Mouse (Mus musculus) lung, embryonic 15.5 days (tissue): Measurements from ENCODE around the gene Slc25a33. TPM values are rescaled to one million over a fixed set of nuclear protein-coding genes. Genes with fewer than 3 reads are reported as not detected.
"Not testable (repeated sequence)": the region's sequence is repeated elsewhere in the genome, so short reads cannot be mapped to it uniquely, and the experiment has no call there.

Source experiments
- ATAC-seq: fragments of 200-750 bp; cut with Nextera tagmentation; 2 replicates; pipeline ENCODE4 v1.8.0; 2017; ENCODE audit warnings: moderate number of reproducible peaks, borderline replicate concordance; ENCODE audit not compliant: low FRiP score, low TSS enrichment; ENCODE audit errors: extremely low read depth
- H3K27ac ChIP-seq: fragments of 300-500 bp; sonication (generic); 2 replicates; pipeline ENCODE4 v1.5.1; 2015; ENCODE audit warnings: moderate library complexity, mild to moderate bottlenecking, inconsistent platforms
- H3K27me3 ChIP-seq: fragments of 300-500 bp; sonication (generic); 2 replicates; pipeline ENCODE4 v1.6.1; 2015; ENCODE audit warnings: inconsistent platforms
- H3K36me3 ChIP-seq: fragments of 300-500 bp; sonication (generic); 2 replicates; pipeline ENCODE4 v1.6.1; 2015; ENCODE audit warnings: inconsistent platforms
- H3K4me1 ChIP-seq: fragments of 300-500 bp; sonication (generic); 2 replicates; pipeline ENCODE4 v1.6.1; 2015; ENCODE audit warnings: inconsistent platforms
- H3K4me2 ChIP-seq: fragments of 300-500 bp; sonication (generic); 2 replicates; pipeline ENCODE4 v1.6.1; 2015; ENCODE audit warnings: inconsistent platforms, mild to moderate bottlenecking, moderate library complexity
- H3K4me3 ChIP-seq: fragments of 300-500 bp; sonication (generic); 2 replicates; pipeline ENCODE4 v1.5.1; 2015; ENCODE audit warnings: mild to moderate bottlenecking, inconsistent platforms
- H3K9ac ChIP-seq: fragments of 300-500 bp; sonication (generic); 2 replicates; pipeline ENCODE4 v1.6.1; 2015; ENCODE audit warnings: inconsistent platforms
- H3K9me3 ChIP-seq: fragments of 300-500 bp; sonication (generic); 2 replicates; pipeline ENCODE4 v1.6.1; 2016; ENCODE audit warnings: inconsistent platforms
- WGBS: fragments of 180-500 bp; shearing (Covaris S2); methylation state at CpG from one replicate; pipeline ENCODE4 v1.1.7; 2015; 5-methylcytosine and 5-hydroxymethylcytosine counted together
- polyA plus RNA-seq: library from polyadenylated mRNA; unstranded; fragments of >200 nt; fragmentation: Nextera tagmentation; extraction: Ambion mirVana; gene quantifications from 2 replicates; pipeline ENCODE4 v1.2.1, GENCODE M21; 2015

Gene Slc25a33
- polyA plus RNA-seq, 1 experiment from 2014 or later = 8.5 TPM

GRCm38 (mm10) chr4:149750671-149751070, 23.4 kb downstream of the Slc25a33 start:
- H3K4me2 ChIP-seq = no peak overlapping the region
- no peak overlapping the region for H3K27ac ChIP-seq
- 44% methylated on average over 5 of the region's 5 CpGs for WGBS
- no peaks in the 10 kb centered on the region for H3K4me1 ChIP-seq
- H3K4me3 ChIP-seq = no peak overlapping the region
- H3K9ac ChIP-seq = no peak overlapping the region
- no peaks in the 10 kb centered on the region for H3K27me3 ChIP-seq
- no peaks in the 10 kb centered on the region for H3K9me3 ChIP-seq
- H3K36me3 ChIP-seq = no peaks in the 10 kb centered on the region
- no peak for ATAC-seq

- H3K9me3 ChIP-seq, H3K36me3 ChIP-seq, H3K27ac ChIP-seq, H3K4me3 ChIP-seq, H3K4me2 ChIP-seq, H3K9ac ChIP-seq, ATAC-seq, H3K4me1 ChIP-seq, H3K27me3 ChIP-seq: not testable (repeated sequence)
- 81% methylated on average over 3 of the region's 3 CpGs for WGBS
Observed at GRCm38 (mm10) chr4:149749663-149750015, 24.4 kb downstream of the Slc25a33 start.

DNA sequence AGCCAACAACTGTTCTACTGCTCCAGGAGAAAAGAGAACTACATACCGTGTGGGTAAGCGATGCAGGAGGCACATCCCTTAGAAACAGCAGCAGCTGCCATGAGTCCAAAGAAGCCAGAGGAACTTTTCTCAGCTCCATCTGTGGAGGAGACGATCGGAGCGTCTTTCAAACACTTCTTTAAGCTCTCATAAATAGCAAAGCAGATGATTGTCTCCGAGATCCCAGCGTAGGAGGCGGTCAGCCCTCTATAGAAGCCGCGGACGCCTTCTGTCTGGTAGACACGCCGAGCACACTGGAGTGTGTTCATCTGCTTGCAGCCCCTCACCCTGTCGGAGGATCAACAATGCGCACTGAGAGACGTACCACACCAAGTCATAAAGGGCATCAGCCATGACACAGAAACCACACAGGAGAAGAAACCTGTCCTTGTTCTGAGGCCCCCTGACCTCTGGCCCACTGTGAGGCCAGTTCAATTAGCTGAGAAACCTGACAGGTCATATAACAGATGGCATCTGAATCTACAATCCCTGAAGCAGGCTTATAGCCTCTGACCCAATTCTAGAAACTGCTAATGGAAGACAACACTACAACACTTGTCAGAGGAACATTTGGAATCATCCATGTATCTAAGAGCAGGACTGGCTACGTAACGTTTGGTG, 24.9 kb downstream of the Slc25a33 start:
- Histone ChIP-seq H3K9me3 (no peaks in the 10 kb centered on the region), H3K36me3 (no peaks in the 10 kb centered on the region), H3K27ac (no peak overlapping the region), H3K4me3 (no peak overlapping the region), H3K9ac (no peak overlapping the region), H3K27me3 (no peaks in the 10 kb centered on the region), H3K4me2 (no peak overlapping the region), H3K4me1 (no peaks in the 10 kb centered on the region)
- WGBS = 88% methylated on average over 18 of the region's 18 CpGs
- ATAC-seq = no peak

- no peaks in the 10 kb centered on the region for H3K27me3 ChIP-seq
- H3K4me2 ChIP-seq = no peak overlapping the region
- H3K9ac ChIP-seq = no peak overlapping the region
- ATAC-seq = no peak
- H3K9me3 ChIP-seq = no peaks in the 10 kb centered on the region
- 82% methylated on average over 7 of the region's 7 CpGs for WGBS
- H3K27ac ChIP-seq = no peak overlapping the region
- no peaks in the 10 kb centered on the region for H3K4me1 ChIP-seq
- no peak overlapping the region for H3K4me3 ChIP-seq
- 0 out of 2 replicates have a peak, but pooled peaks cover 4% of the 10 kb centered on the region for H3K36me3 ChIP-seq
Observed at GRCm38 (mm10) chr4:149744119-149744518, 30.0 kb downstream of the Slc25a33 start.

- H3K4me1 ChIP-seq = peaks cover 7% of the 10 kb centered on the region
- H3K4me2 ChIP-seq = no peak overlapping the region
- H3K36me3 ChIP-seq = 0 out of 2 replicates have a peak, but pooled peaks cover 4% of the 10 kb centered on the region
- no peak for ATAC-seq
- no peak overlapping the region for H3K4me3 ChIP-seq
- no peaks in the 10 kb centered on the region for H3K27me3 ChIP-seq
- no peak overlapping the region for H3K9ac ChIP-seq
- 88% methylated on average over 14 of the region's 14 CpGs for WGBS
- no peaks in the 10 kb centered on the region for H3K9me3 ChIP-seq
- H3K27ac ChIP-seq = no peak overlapping the region
Observed at GRCm38 (mm10) chr4:149742011-149742530, 32.0 kb downstream of the Slc25a33 start.

GRCm38 (mm10) chr4:149740301-149740700, 33.8 kb downstream of the Slc25a33 start:
- ATAC-seq = no peak
- no peak overlapping the region for H3K9ac ChIP-seq
- 0 out of 2 replicates have a peak, but pooled peaks cover 4% of the 10 kb centered on the region for H3K36me3 ChIP-seq
- H3K27ac ChIP-seq = no peak overlapping the region
- 89% methylated on average over 7 of the region's 7 CpGs for WGBS
- no peak overlapping the region for H3K4me2 ChIP-seq
- no peaks in the 10 kb centered on the region for H3K9me3 ChIP-seq
- no peaks in the 10 kb centered on the region for H3K27me3 ChIP-seq
- no peak overlapping the region for H3K4me3 ChIP-seq
- H3K4me1 ChIP-seq = peaks cover 24% of the 10 kb centered on the region

GRCm38 (mm10) chr4:149739478-149739877, 34.6 kb downstream of the Slc25a33 start:
- Histone ChIP-seq H3K9ac (no peak overlapping the region), H3K27me3 (no peaks in the 10 kb centered on the region), H3K4me3 (no peak overlapping the region), H3K4me2 (no peak overlapping the region), H3K36me3 (0 out of 2 replicates have a peak, but pooled peaks cover 4% of the 10 kb centered on the region), H3K4me1 (peaks cover 33% of the 10 kb centered on the region), H3K27ac (no peak overlapping the region), H3K9me3 (no peaks in the 10 kb centered on the region)
- ATAC-seq = no peak
- 59% methylated on average over 5 of the region's 5 CpGs for WGBS

- Histone ChIP-seq H3K9me3 (no peaks in the 10 kb centered on the region), H3K4me3 (peak within 1 kb of the TSS; percentile 94), H3K27ac (peak within 1 kb of the TSS; percentile 87), H3K9ac (peak within 1 kb of the TSS; percentile 83), H3K36me3 (no peaks in the 10 kb centered on the region), H3K4me2 (peak within 1 kb of the TSS; percentile 89), H3K4me1 (peaks cover 50% of the 10 kb centered on the region), H3K27me3 (no peaks in the 10 kb centered on the region)
- WGBS = under 1% methylated on average over 91 of the region's 97 CpGs
- ATAC-seq = peak; percentile 90
Observed at GRCm38 (mm10) chr4:149737383-149738324, 36.4 kb downstream of the Slc25a33 start, which contains the start of gene Tmem201. TSS of gene Tmem201 (minus strand) at chr4:149738044.

DNA sequence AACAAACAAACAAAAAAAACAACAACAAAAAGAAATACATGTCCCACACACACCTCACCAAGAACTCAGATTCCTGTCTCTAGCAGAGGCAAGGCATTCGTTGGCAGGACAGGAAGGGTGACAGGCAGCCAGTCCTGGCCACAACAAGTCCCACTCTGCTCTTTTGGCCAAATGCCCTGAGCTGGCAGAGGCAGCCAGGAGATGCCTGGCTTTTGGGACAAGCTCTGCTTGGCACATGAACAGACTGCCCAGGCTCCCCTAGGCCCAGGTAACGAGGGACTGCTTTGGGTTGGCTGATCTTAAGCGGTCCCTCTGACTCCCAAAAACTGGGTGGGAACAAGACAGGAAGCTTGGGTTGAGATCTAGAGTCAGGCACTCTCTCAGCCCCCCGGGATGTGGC, 37.5 kb downstream of the Slc25a33 start:
- peak overlapping the region; percentile 89 for H3K4me2 ChIP-seq
- H3K9me3 ChIP-seq = no peaks in the 10 kb centered on the region
- 18% methylated on average over 4 of the region's 4 CpGs for WGBS
- ATAC-seq = no peak
- H3K27ac ChIP-seq = no peak overlapping the region
- no peaks in the 10 kb centered on the region for H3K36me3 ChIP-seq
- H3K9ac ChIP-seq = peak overlapping the region; percentile 83
- H3K4me1 ChIP-seq = peaks cover 55% of the 10 kb centered on the region
- H3K4me3 ChIP-seq = peak overlapping the region; percentile 94
- H3K27me3 ChIP-seq = no peaks in the 10 kb centered on the region

- Histone ChIP-seq H3K27ac (no peak overlapping the region), H3K27me3 (no peaks in the 10 kb centered on the region), H3K36me3 (peaks cover 3% of the 10 kb centered on the region; the same call in 1 of the 2 replicates), H3K9me3 (no peaks in the 10 kb centered on the region), H3K4me2 (peak overlapping the region; percentile 89), H3K4me1 (peaks cover 62% of the 10 kb centered on the region), H3K9ac (no peak overlapping the region; the same call in 1 of the 2 replicates), H3K4me3 (no peak overlapping the region)
- no peak for ATAC-seq
- 60% methylated on average over 5 of the region's 5 CpGs for WGBS
Observed at GRCm38 (mm10) chr4:149735624-149736250, 38.3 kb downstream of the Slc25a33 start.

DNA sequence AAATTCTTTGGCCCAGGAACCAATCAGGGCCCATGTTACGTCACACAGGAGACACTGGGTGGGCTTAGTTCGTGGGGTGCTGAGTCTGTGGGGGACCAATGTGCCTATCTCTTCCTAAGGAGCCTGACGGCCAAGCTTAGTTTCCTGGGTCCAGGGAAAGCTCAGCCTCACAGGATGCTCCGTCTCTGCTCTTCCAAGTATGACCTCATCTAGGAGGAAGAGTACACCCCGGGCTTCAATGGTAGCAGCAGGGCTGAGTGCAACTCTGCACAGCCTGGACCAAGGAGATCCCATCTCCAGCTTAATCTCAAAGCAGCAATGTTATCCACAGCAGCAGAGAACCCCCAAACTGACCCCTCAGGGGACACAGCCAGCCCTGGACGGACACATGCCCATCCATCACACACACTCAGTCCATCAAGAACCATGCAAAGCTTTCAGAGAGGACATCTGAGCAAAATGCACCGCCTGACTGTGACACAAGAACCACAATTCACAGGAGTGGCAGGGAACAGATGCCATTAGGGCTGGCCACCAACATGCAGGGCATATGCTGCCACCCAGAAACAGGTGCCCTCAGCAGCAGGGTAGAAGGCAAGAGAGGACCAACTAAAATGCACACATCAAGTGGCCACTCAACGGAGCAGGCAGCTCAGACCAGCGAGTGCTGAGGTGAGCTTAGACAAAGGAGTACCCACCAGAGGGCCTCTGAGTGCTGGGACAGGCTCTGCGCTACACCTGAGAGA, 39.2 kb downstream of the Slc25a33 start:
- 73% methylated on average over 10 of the region's 10 CpGs for WGBS
- Histone ChIP-seq H3K4me2 (no peak overlapping the region; the same call in 1 of the 2 replicates), H3K27ac (no peak overlapping the region), H3K36me3 (peaks cover 10% of the 10 kb centered on the region; the same call in 1 of the 2 replicates), H3K27me3 (no peaks in the 10 kb centered on the region), H3K4me3 (no peak overlapping the region), H3K4me1 (peaks cover 62% of the 10 kb centered on the region), H3K9ac (no peak overlapping the region; the same call in 1 of the 2 replicates), H3K9me3 (no peaks in the 10 kb centered on the region)
- no peak for ATAC-seq
